8 mouse cellular contexts compared by ENCODE assay signal in the genomic region with DNA sequence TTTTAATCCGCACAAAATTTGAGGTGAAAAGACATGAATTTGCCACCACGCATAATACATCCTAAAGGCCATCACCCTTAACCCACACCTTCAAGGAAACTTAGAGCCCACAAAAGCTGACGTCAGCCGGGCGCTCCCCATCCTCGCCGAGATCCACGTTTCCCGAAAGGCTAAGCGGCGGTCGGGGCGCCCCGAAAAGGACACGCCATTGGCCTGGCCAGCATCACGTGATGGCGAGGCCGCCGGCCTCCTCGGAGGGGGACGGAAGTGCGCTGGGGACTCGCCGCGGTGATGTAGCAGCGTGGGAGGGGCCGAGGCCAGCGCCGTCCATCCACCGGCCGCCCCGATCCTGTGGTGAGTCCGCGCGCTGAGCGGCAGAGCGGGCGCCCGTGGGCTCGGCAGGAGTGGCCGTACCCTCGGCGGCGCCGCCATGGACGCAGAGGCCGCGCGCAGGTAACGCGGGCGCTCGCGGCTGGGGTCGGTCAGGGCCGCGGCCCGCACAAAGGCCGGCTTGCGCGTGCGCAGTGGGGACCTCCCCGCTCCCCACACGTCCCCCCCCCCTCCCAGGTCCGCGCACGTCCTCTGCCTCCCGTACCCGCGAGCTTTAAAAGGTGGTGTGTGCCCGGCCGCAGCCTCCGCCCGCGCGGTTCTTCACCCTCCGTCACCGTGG. TPM values are rescaled to one million over a fixed set of nuclear protein-coding genes. Genes with fewer than 3 reads are reported as not detected.
DNase-seq lines count a peak whose midpoint lies in the region; ATAC-seq lines count a peak whose summit lies in the region.
"Not testable (repeated sequence)": the region's sequence is repeated elsewhere in the genome, so short reads cannot be mapped to it uniquely, and the experiment has no call there.

Gene Tdg (plus strand): TSS at position 243 of the 670 bp plus-strand sequence.

- H3K27ac ChIP-seq in forebrain, embryonic 11.5 days (ENCODE audit: low read depth, low read length) = peak within 1 kb of the TSS; percentile 84
- peak within 1 kb of the TSS; percentile 93 for H3K27ac ChIP-seq in heart, embryonic 16.5 days (ENCODE audit: low read length)
- peak within 1 kb of the TSS; percentile 85 for H3K27ac ChIP-seq in liver, embryonic 15.5 days (replicated peaks)
- peak within 1 kb of the TSS; percentile 93 for H3K27ac ChIP-seq in neural tube, embryonic 12.5 days

- peak; percentile 98 for ATAC-seq in forebrain, embryonic 11.5 days (replicated peaks; ENCODE audit: low FRiP score)
- ATAC-seq in heart, embryonic 16.5 days (replicated peaks; ENCODE audit: extremely low read depth, insufficient read depth, low FRiP score) = peak; percentile 98
- ATAC-seq in liver, embryonic 15.5 days (ENCODE audit: insufficient read depth) = peak; percentile 96
- peak; percentile 97 for ATAC-seq in neural tube, embryonic 12.5 days (ENCODE audit: low FRiP score, low read depth)

- not testable (repeated sequence) for H3K27me3 ChIP-seq in forebrain, embryonic 11.5 days (ENCODE audit: control insufficient read depth, insufficient read depth, low read length); heart, embryonic 16.5 days (ENCODE audit: control insufficient read depth, insufficient read depth, low read length); liver, embryonic 15.5 days; neural tube, embryonic 12.5 days (replicated peaks)

- H3K4me2 ChIP-seq in forebrain, embryonic 11.5 days (ENCODE audit: low read depth, low read length, severe bottlenecking) = peak within 1 kb of the TSS; percentile 91
- H3K4me2 ChIP-seq in heart, embryonic 16.5 days (ENCODE audit: low read depth, low read length) = peak within 1 kb of the TSS; percentile 85
- H3K4me2 ChIP-seq in liver, embryonic 15.5 days = peak within 1 kb of the TSS; percentile 93
- H3K4me2 ChIP-seq in neural tube, embryonic 12.5 days (replicated peaks) = peak within 1 kb of the TSS; percentile 85

- not testable (repeated sequence) for H3K4me1 ChIP-seq in forebrain, embryonic 11.5 days (replicated peaks; ENCODE audit: control insufficient read depth, insufficient read depth, low read length)
- H3K4me1 ChIP-seq in heart, embryonic 16.5 days (ENCODE audit: control insufficient read depth, insufficient read depth, low read length) = peaks cover 18% of the 10 kb centered on the region
- peaks cover 27% of the 10 kb centered on the region for H3K4me1 ChIP-seq in liver, embryonic 15.5 days (replicated peaks)
- H3K4me1 ChIP-seq in neural tube, embryonic 12.5 days = peaks cover 19% of the 10 kb centered on the region

- peak within 1 kb of the TSS; percentile 86 for H3K4me3 ChIP-seq in forebrain, embryonic 11.5 days (ENCODE audit: low read depth, low read length)
- H3K4me3 ChIP-seq in heart, embryonic 16.5 days (ENCODE audit: low read length) = peak within 1 kb of the TSS; percentile 75
- H3K4me3 ChIP-seq in liver, embryonic 15.5 days (replicated peaks) = peak within 1 kb of the TSS; percentile 76
- H3K4me3 ChIP-seq in neural tube, embryonic 12.5 days = peak within 1 kb of the TSS; percentile 72

- H3K9me3 ChIP-seq in forebrain, embryonic 11.5 days (ENCODE audit: control insufficient read depth, low read length); heart, embryonic 16.5 days (replicated peaks; ENCODE audit: control insufficient read depth, low read length); liver, embryonic 15.5 days (replicated peaks); neural tube, embryonic 12.5 days: not testable (repeated sequence)

- peak within 1 kb of the TSS; percentile 81 for H3K9ac ChIP-seq in forebrain, embryonic 11.5 days (ENCODE audit: low read length)
- peak within 1 kb of the TSS; percentile 85 for H3K9ac ChIP-seq in heart, embryonic 16.5 days (ENCODE audit: low read length)
- peak within 1 kb of the TSS; percentile 82 for H3K9ac ChIP-seq in liver, embryonic 15.5 days
- peak within 1 kb of the TSS; percentile 82 for H3K9ac ChIP-seq in neural tube, embryonic 12.5 days

- WGBS in forebrain, embryonic 11.5 days = under 1% methylated on average over 58 of the region's 78 CpGs
- WGBS in heart, embryonic 16.5 days = under 1% methylated on average over 71 of the region's 78 CpGs
- under 1% methylated on average over 76 of the region's 78 CpGs for WGBS in liver, embryonic 15.5 days (ENCODE audit: insufficient replicate concordance)
- under 1% methylated on average over 78 of the region's 78 CpGs for WGBS in neural tube, embryonic 12.5 days

- DNase-seq in CD8-positive naive resting alpha-beta T cell, adult 2 months (ENCODE audit: low read depth in 2 of 2, low spot score in 2 of 2) = peak; percentile 89 to 91
- peak; percentile 88 for DNase-seq in c-Kit-positive CD71-positive TER-119-negative erythroid progenitor cells, embryonic 14.5 days (ENCODE audit: low read depth)
- DNase-seq in forebrain, embryonic 11.5 days (ENCODE audit: low spot score) = peak; percentile 96
- DNase-seq in kidney, postnatal 36 days = peak; percentile 94
- peak; percentile 92 for DNase-seq in telencephalon, adult 2 months (ENCODE audit: low read depth, low spot score)

- H3K36me3 ChIP-seq in forebrain, embryonic 11.5 days (ENCODE audit: control insufficient read depth, insufficient read depth, low read length); heart, embryonic 16.5 days (ENCODE audit: control insufficient read depth, insufficient read depth): not testable (repeated sequence)
- peaks cover 18% of the 10 kb centered on the region for H3K36me3 ChIP-seq in liver, embryonic 15.5 days (replicated peaks)
- peaks cover 19% of the 10 kb centered on the region for H3K36me3 ChIP-seq in neural tube, embryonic 12.5 days

RNA-seq across cellular contexts. Expression of gene Tdg, which starts in this region (rescaled TPM):
- polyA plus RNA-seq in forebrain, embryonic 11.5 days (2014; fragmentation: Nextera tagmentation; extraction: Ambion mirVana) = 337 and 342 TPM in 2 replicates
- 67.4 and 70.7 TPM in 2 replicates for polyA plus RNA-seq in heart, embryonic 16.5 days (2015; fragmentation: Nextera tagmentation; extraction: Ambion mirVana)
- polyA plus RNA-seq in liver, embryonic 15.5 days (2015; fragmentation: Nextera tagmentation; extraction: Ambion mirVana) = 32.5 and 33.6 TPM in 2 replicates
- 263 and 283 TPM in 2 replicates for polyA plus RNA-seq in neural tube, embryonic 12.5 days (2016; fragmentation: Nextera tagmentation; extraction: Ambion mirVana)

Comparison
In these comparisons a context has a peak if more than half of its experiments do, and no peak if none do; other contexts are left out.
1. Peak in every context shown above with its lines: DNase-seq, ATAC-seq, H3K4me3 ChIP-seq and H3K27ac ChIP-seq.